Mouse (Mus musculus): ENCODE results near the gene Zar1. TPM values are rescaled to one million over a fixed set of nuclear protein-coding genes. Genes with fewer than 3 reads are reported as not detected.
A peak's percentile ranks its signal among the peaks of the same experiment; 100 is the strongest.
"Not testable (repeated sequence)": the region's sequence is repeated elsewhere in the genome, so short reads cannot be mapped to it uniquely, and the experiment has no call there.

The Zar1 gene
- polyA plus RNA-seq (2015; fragmentation: Nextera tagmentation; extraction: Ambion mirVana): 3.8 and 5.9 TPM in 2 replicates

- peaks cover 11% of the 10 kb centered on the region; the same call in 1 of the 2 replicates for H3K4me1 ChIP-seq (replicated peaks)
- peak within 1 kb of the TSS; percentile 58 for H3K4me2 ChIP-seq
- 6% methylated on average over 17 of the region's 21 CpGs for WGBS
- not testable (repeated sequence) for H3K27me3 ChIP-seq; H3K27ac ChIP-seq (replicated peaks); H3K9me3 ChIP-seq; H3K36me3 ChIP-seq
- ATAC-seq (ENCODE audit: low read depth): peak; percentile 49
- H3K4me3 ChIP-seq: peak within 1 kb of the TSS; percentile 41
- peak within 1 kb of the TSS; percentile 65 for H3K9ac ChIP-seq
Observed at GRCm38 (mm10) chr5:72580970-72581332, at the start of gene Zar1. TSS of gene Zar1 (minus strand) at chr5:72581254.

GRCm38 (mm10) chr5:72630026-72630425 is 49.0 kb upstream of the Zar1 start:
- Histone ChIP-seq H3K4me2 (no peak overlapping the region), H3K4me1 (replicated peaks) (no peaks in the 10 kb centered on the region), H3K27me3 (no peaks in the 10 kb centered on the region), H3K27ac (replicated peaks) (no peak overlapping the region), H3K36me3 (no peaks in the 10 kb centered on the region), H3K9ac (no peak overlapping the region), H3K9me3 (no peaks in the 10 kb centered on the region), H3K4me3 (no peak overlapping the region)
- no peak for ATAC-seq (ENCODE audit: low read depth)
- 92% methylated on average over 6 of the region's 6 CpGs for WGBS

- Histone ChIP-seq H3K4me2 (no peak overlapping the region), H3K9ac (no peak overlapping the region), H3K4me1 (replicated peaks) (no peaks in the 10 kb centered on the region), H3K9me3 (no peaks in the 10 kb centered on the region), H3K4me3 (no peak overlapping the region), H3K27ac (replicated peaks) (no peak overlapping the region), H3K36me3 (no peaks in the 10 kb centered on the region), H3K27me3 (no peaks in the 10 kb centered on the region)
- ATAC-seq (ENCODE audit: low read depth): no peak
- WGBS: 96% methylated on average over 1 of the region's 1 CpGs
Observed at GRCm38 (mm10) chr5:72621022-72621421, 40.0 kb upstream of the Zar1 start.

- Histone ChIP-seq H3K27me3 (no peaks in the 10 kb centered on the region), H3K4me1 (replicated peaks) (no peaks in the 10 kb centered on the region), H3K9me3 (no peaks in the 10 kb centered on the region), H3K4me3 (no peak overlapping the region), H3K4me2 (no peak overlapping the region), H3K27ac (replicated peaks) (no peak overlapping the region), H3K36me3 (no peaks in the 10 kb centered on the region), H3K9ac (no peak overlapping the region)
- no peak for ATAC-seq (ENCODE audit: low read depth)
- 82% methylated on average over 4 of the region's 4 CpGs for WGBS
Observed at GRCm38 (mm10) chr5:72617413-72617812, 36.4 kb upstream of the Zar1 start.

GRCm38 (mm10) chr5:72603138-72603537 is 22.1 kb upstream of the Zar1 start:
- H3K9ac ChIP-seq: no peak overlapping the region
- whole genome bisulfite sequencing: 92% methylated on average over 4 of the region's 4 CpGs
- no peak overlapping the region for H3K4me2 ChIP-seq
- no peaks in the 10 kb centered on the region for H3K4me1 ChIP-seq (replicated peaks)
- no peak overlapping the region for H3K27ac ChIP-seq (replicated peaks)
- no peaks in the 10 kb centered on the region for H3K9me3 ChIP-seq
- H3K36me3 ChIP-seq: no peaks in the 10 kb centered on the region
- ATAC-seq (ENCODE audit: low read depth): no peak
- no peak overlapping the region for H3K4me3 ChIP-seq
- H3K27me3 ChIP-seq: no peaks in the 10 kb centered on the region

GRCm38 (mm10) chr5:72601006-72601405 is 20.0 kb upstream of the Zar1 start:
- Histone ChIP-seq H3K4me3 (no peak overlapping the region), H3K4me2 (no peak overlapping the region), H3K27ac (replicated peaks) (no peak overlapping the region), H3K4me1 (replicated peaks) (no peaks in the 10 kb centered on the region), H3K9ac (no peak overlapping the region), H3K27me3 (no peaks in the 10 kb centered on the region), H3K9me3 (no peaks in the 10 kb centered on the region), H3K36me3 (no peaks in the 10 kb centered on the region)
- ATAC-seq (ENCODE audit: low read depth): no peak
- WGBS: 17% methylated on average over 5 of the region's 5 CpGs

- no peak within 1 kb of the TSS for H3K27ac ChIP-seq (replicated peaks)
- peaks cover 6% of the 10 kb centered on the region; the same call in 1 of the 2 replicates for H3K4me1 ChIP-seq (replicated peaks)
- no peaks in the 10 kb centered on the region for H3K36me3 ChIP-seq
- H3K27me3 ChIP-seq: peaks cover 20% of the 10 kb centered on the region; the same call in 1 of the 2 replicates
- peak within 1 kb of the TSS; percentile 62 for H3K9ac ChIP-seq
- 2% methylated on average over 38 of the region's 38 CpGs for WGBS
- peak; percentile 91 for ATAC-seq (ENCODE audit: low read depth)
- H3K9me3 ChIP-seq: no peaks in the 10 kb centered on the region
- peak within 1 kb of the TSS; percentile 63 for H3K4me2 ChIP-seq
- peak within 1 kb of the TSS; percentile 41 for H3K4me3 ChIP-seq
Observed at GRCm38 (mm10) chr5:72587192-72587681, 6.2 kb upstream of the Zar1 start, which contains the start of gene Gm5868. TSS of gene Gm5868 (minus strand) at chr5:72587551.

- H3K9ac ChIP-seq: peak overlapping the region; percentile 62
- WGBS: 46% methylated on average over 25 of the region's 25 CpGs
Observed at GRCm38 (mm10) chr5:72586667-72587191, 5.7 kb upstream of the Zar1 start.

GRCm38 (mm10) chr5:72586122-72586521 is 5.1 kb upstream of the Zar1 start:
- WGBS: 46% methylated on average over 7 of the region's 7 CpGs
- not testable (repeated sequence) for H3K4me1 ChIP-seq (replicated peaks); H3K36me3 ChIP-seq; H3K4me3 ChIP-seq; H3K4me2 ChIP-seq; H3K9ac ChIP-seq; H3K9me3 ChIP-seq; H3K27ac ChIP-seq (replicated peaks); ATAC-seq (ENCODE audit: low read depth)
- peaks cover 20% of the 10 kb centered on the region; the same call in 1 of the 2 replicates for H3K27me3 ChIP-seq

More at GRCm38 (mm10) chr5:72586667-72587191, 5.7 kb upstream of the Zar1 start:
- H3K4me1 ChIP-seq (replicated peaks); H3K9me3 ChIP-seq; H3K27ac ChIP-seq (replicated peaks); H3K36me3 ChIP-seq: not testable (repeated sequence)
- H3K4me3 ChIP-seq: peak overlapping the region; percentile 41
- H3K27me3 ChIP-seq: peaks cover 20% of the 10 kb centered on the region; the same call in 1 of the 2 replicates
- peak overlapping the region; percentile 63 for H3K4me2 ChIP-seq
- peak; percentile 84 for ATAC-seq (ENCODE audit: low read depth)

GRCm38 (mm10) chr5:72580088-72580969 is 725 bp downstream of the Zar1 start:
- peak; percentile 82 for ATAC-seq (ENCODE audit: low read depth)
- H3K27ac ChIP-seq (replicated peaks); H3K36me3 ChIP-seq; H3K9me3 ChIP-seq; H3K27me3 ChIP-seq: not testable (repeated sequence)
- Histone ChIP-seq H3K4me2 (peak overlapping the region; percentile 58), H3K9ac (peak overlapping the region; percentile 65), H3K4me1 (replicated peaks) (peaks cover 11% of the 10 kb centered on the region; the same call in 1 of the 2 replicates), H3K4me3 (peak overlapping the region; percentile 41)
- WGBS: 5% methylated on average over 61 of the region's 73 CpGs

GRCm38 (mm10) chr5:72579599-72579998 is 1.5 kb downstream of the Zar1 start:
- H3K4me1 ChIP-seq (replicated peaks): peaks cover 11% of the 10 kb centered on the region; the same call in 1 of the 2 replicates
- H3K27ac ChIP-seq (replicated peaks); H3K4me3 ChIP-seq; H3K9me3 ChIP-seq; H3K9ac ChIP-seq; H3K36me3 ChIP-seq; H3K27me3 ChIP-seq: not testable (repeated sequence)
- ATAC-seq (ENCODE audit: low read depth): 0 out of 2 replicates have a peak, but pooled peaks have one; percentile 37
- peak overlapping the region; percentile 58 for H3K4me2 ChIP-seq
- WGBS: 25% methylated on average over 10 of the region's 10 CpGs

GRCm38 (mm10) chr5:72565621-72566020 is 15.4 kb downstream of the Zar1 start:
- Histone ChIP-seq H3K9ac (no peak overlapping the region), H3K27ac (replicated peaks) (no peak overlapping the region), H3K27me3 (no peaks in the 10 kb centered on the region), H3K4me2 (no peak overlapping the region), H3K9me3 (peaks cover 17% of the 10 kb centered on the region; the same call in 1 of the 2 replicates), H3K4me3 (no peak overlapping the region), H3K36me3 (no peaks in the 10 kb centered on the region), H3K4me1 (replicated peaks) (0 out of 2 replicates have a peak, but pooled peaks cover 3% of the 10 kb centered on the region)
- 84% methylated on average over 5 of the region's 5 CpGs for WGBS
- no peak for ATAC-seq (ENCODE audit: low read depth)
